Mouse (Mus musculus) ovary, postnatal 14 days (tissue): ENCODE data around the gene Klhl28.

Experiments used
- DNase-seq: peaks from one replicate; pipeline ENCODE4 v3.0.0; 2022; ENCODE audit warnings: low spot score

The Klhl28 gene

GRCm38 (mm10) chr12:64965124-64966026 lies at the start of gene Klhl28, which contains the start of gene Togaram1:
Gene Klhl28, minus strand, starts transcription at chr12:64965534.
Gene Togaram1, plus strand, starts transcription at chr12:64965804.
- peak; percentile 97 for DNase-seq

GRCm38 (mm10) chr12:65007725-65008124 lies 42.4 kb upstream of the Klhl28 start:
- no peak for DNase-seq

DNA sequence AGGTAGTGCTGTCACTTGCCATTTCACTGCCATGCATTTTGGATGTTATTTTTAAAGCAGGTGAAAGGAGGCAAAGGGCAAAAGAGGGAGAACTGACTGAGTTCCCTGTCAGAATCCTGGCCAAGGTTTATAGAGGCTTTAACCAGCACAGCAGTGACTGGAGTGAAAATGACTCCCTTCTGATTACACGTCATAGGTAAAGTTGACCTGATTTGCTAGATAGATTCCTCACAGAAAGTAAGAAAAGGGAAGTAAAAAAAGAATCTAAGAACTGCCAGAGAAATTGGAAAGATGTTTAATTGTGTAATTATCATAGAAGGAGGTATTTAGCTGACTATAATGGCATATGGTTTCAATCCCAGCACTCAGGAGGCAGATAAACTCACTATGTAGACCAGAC lies 12.2 kb upstream of the Klhl28 start:
- DNase-seq = no peak

GRCm38 (mm10) chr12:64976191-64976590 lies 10.9 kb upstream of the Klhl28 start:
- no peak for DNase-seq

GRCm38 (mm10) chr12:64975558-64975957 lies 10.2 kb upstream of the Klhl28 start:
- DNase-seq = no peak

- no peak for DNase-seq
Observed at GRCm38 (mm10) chr12:64972063-64972462, 6.7 kb upstream of the Klhl28 start.

GRCm38 (mm10) chr12:64971399-64971798 lies 6.1 kb upstream of the Klhl28 start:
- no peak for DNase-seq

GRCm38 (mm10) chr12:64968067-64968466 lies 2.7 kb upstream of the Klhl28 start:
- DNase-seq = no peak

DNA sequence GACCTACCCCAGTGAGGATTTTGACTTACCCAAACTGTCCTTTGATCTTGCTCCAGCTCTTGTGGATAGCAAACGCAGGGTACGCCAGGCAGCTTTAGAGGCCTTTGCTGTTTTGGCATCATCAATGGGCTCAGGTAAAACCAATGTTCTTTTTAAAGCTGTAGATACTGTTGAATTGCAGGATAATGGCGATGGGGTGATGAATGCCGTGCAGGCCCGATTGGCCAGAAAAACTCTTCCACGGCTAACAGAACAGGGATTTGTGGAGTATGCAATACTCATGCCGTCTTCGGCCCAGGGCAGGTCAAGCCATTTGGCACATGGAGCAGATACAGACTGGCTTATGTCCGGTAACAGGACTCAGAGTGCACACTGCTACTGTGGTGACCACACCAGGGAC lies 2.1 kb upstream of the Klhl28 start:
- DNase-seq = no peak

DNA sequence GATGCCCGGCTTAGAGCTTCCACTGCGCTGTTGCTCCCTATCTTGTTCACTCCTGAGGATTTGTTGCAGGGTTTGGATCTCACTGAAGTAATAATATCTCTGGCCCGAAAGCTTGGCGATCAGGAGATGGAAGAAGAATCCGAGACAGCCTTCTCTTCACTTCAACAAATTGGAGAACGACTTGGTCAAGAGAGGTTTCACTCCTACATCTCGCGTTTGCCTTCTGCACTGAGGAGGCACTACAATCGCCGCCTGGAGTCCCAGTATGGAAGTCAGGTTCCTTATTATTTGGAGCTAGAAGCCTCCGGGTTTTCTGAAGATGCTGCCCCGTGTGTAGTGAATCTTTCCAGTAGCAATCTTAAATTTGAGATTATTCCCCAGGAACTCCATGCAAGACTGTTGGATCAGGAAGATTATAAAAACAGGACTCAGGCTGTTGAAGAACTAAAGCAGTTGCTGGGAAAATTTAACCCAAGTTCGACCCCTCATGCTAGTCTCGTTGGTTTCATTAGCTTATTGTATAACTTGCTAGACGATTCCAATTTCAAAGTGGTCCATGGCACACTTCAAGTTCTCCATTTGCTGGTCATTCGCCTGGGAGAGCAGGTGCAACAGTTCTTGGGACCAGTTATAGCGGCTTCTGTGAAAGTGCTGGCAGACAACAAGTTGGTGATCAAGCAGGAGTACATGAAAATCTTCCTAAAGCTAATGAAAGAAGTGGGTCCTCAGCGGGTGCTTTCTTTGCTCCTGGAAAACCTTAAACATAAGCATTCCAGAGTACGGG lies 1.5 kb upstream of the Klhl28 start:
- peak; percentile 6 for DNase-seq

GRCm38 (mm10) chr12:64966101-64966631 lies 832 bp upstream of the Klhl28 start:
- DNase-seq = no peak

GRCm38 (mm10) chr12:64964560-64964959 lies 774 bp downstream of the Klhl28 start:
- DNase-seq = no peak

GRCm38 (mm10) chr12:64937493-64937892 lies 27.8 kb downstream of the Klhl28 start:
- peak; percentile 11 for DNase-seq

- DNase-seq = peak; percentile 92
Observed at GRCm38 (mm10) chr12:64917578-64918471, 47.5 kb downstream of the Klhl28 start, which contains the start of gene Gm527. Gene Gm527, plus strand, starts transcription at chr12:64917906.

DNA sequence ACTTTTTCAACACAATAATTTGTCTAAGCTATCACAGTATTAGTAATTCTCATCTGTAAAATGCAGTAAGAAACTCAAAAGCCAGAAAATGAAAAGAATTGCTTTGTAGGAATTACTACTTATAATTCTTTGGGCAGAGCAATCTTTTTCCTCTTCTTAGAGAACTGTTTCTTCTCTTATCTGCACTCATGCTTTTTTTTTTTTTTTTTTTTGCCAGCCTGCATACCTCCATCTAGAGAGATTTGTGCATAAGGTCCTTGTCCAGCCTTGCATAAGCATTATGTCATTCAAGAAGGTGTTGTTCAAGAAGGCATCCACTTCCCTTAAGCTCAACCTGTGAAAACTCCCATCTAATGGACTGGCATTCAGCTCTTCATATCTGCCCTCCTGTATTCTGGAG lies 48.6 kb downstream of the Klhl28 start:
- DNase-seq = no peak

GRCm38 (mm10) chr12:64912996-64913395 lies 52.3 kb downstream of the Klhl28 start:
- DNase-seq = no peak

DNA sequence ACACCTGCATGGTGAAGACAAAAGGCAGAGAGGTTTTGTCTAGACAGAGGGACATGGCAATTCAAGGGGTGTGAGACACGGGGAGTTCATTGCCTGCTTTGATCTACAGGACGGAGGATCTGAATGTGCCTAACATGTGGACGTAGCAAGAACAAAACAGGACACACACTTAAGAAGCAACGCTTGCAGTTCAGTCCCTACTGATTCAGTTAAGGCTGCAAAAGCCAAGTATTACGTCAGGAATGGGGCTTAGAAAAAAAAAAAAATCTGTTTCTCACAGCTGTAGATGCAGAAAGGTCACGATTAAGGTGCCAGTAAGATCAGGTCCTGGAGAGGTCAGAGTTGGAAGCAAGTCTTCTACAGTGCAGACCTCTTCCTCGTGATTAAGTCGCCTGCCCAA lies 62.1 kb downstream of the Klhl28 start:
- no peak for DNase-seq

- peak; percentile 45 for DNase-seq
Observed at GRCm38 (mm10) chr12:64902506-64902905, 62.8 kb downstream of the Klhl28 start.

GRCm38 (mm10) chr12:64897060-64897730 lies 68.1 kb downstream of the Klhl28 start:
- peak; percentile 51 for DNase-seq
